In the genomic region with DNA sequence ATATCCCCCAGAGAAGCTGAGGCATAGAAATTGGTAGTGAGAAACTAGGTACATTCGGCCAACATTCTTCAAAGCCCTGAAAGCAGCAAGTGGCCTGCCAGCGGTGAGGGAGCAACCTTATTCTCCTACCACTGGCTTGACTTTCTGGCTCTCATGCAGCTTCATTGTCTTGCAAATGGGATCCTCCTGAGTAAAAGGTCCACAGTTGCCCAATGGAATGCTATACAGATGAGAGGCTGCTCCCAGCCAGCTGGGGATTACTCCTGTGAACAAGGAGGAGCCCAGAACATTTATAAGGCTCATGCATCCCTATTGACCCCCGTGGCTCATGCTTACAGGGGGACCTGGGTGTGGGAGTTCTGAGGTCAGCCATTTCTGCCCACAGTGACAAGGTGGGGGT, we compare ENCODE assay signal across 26 mouse cellular contexts.
"Had no signal": no experiment of that assay in that cellular context is flagged by ENCODE, and none has a peak within 500 bp of the region (broad histone marks: within the 10 kb centered on the region; RNA-seq: fewer than 3 reads in every experiment).

No protein-coding gene starts in this region.

- H3K4me1 ChIP-seq: embryonic facial prominence, embryonic 10.5 days; embryonic facial prominence, embryonic 12.5 days; embryonic facial prominence, embryonic 13.5 days; embryonic facial prominence, embryonic 15.5 days; forebrain, embryonic 10.5 days; forebrain, embryonic 12.5 days; forebrain, embryonic 13.5 days; forebrain, embryonic 15.5 days; heart, embryonic 10.5 days had no signal

- H3K9me3 ChIP-seq: embryonic facial prominence, embryonic 10.5 days; embryonic facial prominence, embryonic 12.5 days; embryonic facial prominence, embryonic 13.5 days; embryonic facial prominence, embryonic 15.5 days; forebrain, embryonic 10.5 days; forebrain, embryonic 12.5 days; forebrain, embryonic 13.5 days; forebrain, embryonic 15.5 days; heart, embryonic 10.5 days had no signal

- H3K9ac ChIP-seq: embryonic facial prominence, embryonic 12.5 days; embryonic facial prominence, embryonic 13.5 days; embryonic facial prominence, embryonic 15.5 days; forebrain, embryonic 12.5 days; forebrain, embryonic 13.5 days; forebrain, embryonic 15.5 days; forebrain, postnatal 0 days had no signal

- H3K27ac ChIP-seq: embryonic facial prominence, embryonic 10.5 days; embryonic facial prominence, embryonic 12.5 days; embryonic facial prominence, embryonic 13.5 days; embryonic facial prominence, embryonic 15.5 days; forebrain, embryonic 10.5 days; forebrain, embryonic 12.5 days; forebrain, embryonic 13.5 days; forebrain, embryonic 15.5 days; gastrocnemius, adult 2 months; heart, adult 2 months; heart, embryonic 10.5 days had no signal

- H3K36me3 ChIP-seq: embryonic facial prominence, embryonic 10.5 days; embryonic facial prominence, embryonic 12.5 days; embryonic facial prominence, embryonic 13.5 days; embryonic facial prominence, embryonic 15.5 days; forebrain, embryonic 10.5 days; forebrain, embryonic 12.5 days; forebrain, embryonic 15.5 days; heart, embryonic 10.5 days had no signal

- DNase-seq: cerebellum, postnatal 10 days; cerebellum, postnatal 14 days; cerebellum, postnatal 25 days; cerebellum, postnatal 36 days; embryo, embryonic 11 days; forebrain, postnatal 0 days; gastrocnemius, adult 2 months; gastrocnemius, postnatal 10 days; gastrocnemius, postnatal 14 days; gastrocnemius, postnatal 25 days; gastrocnemius, postnatal 36 days; heart, adult 11 months; heart, adult 18-20 months; heart, adult 2 months had no signal

- ATAC-seq: forebrain, embryonic 13.5 days; forebrain, embryonic 14.5 days; forebrain, embryonic 15.5 days; forebrain, embryonic 16.5 days; forebrain, postnatal 0 days had no signal

- H3K4me3 ChIP-seq: embryonic facial prominence, embryonic 10.5 days; embryonic facial prominence, embryonic 12.5 days; embryonic facial prominence, embryonic 13.5 days; embryonic facial prominence, embryonic 15.5 days; erythroblast, embryonic 14.5 days; forebrain, embryonic 10.5 days; forebrain, embryonic 12.5 days; forebrain, embryonic 13.5 days; forebrain, embryonic 15.5 days; gastrocnemius, adult 2 months; heart, adult 2 months; heart, embryonic 10.5 days had no signal
